10 mouse cellular contexts compared by ENCODE assay signal in the genomic region with DNA sequence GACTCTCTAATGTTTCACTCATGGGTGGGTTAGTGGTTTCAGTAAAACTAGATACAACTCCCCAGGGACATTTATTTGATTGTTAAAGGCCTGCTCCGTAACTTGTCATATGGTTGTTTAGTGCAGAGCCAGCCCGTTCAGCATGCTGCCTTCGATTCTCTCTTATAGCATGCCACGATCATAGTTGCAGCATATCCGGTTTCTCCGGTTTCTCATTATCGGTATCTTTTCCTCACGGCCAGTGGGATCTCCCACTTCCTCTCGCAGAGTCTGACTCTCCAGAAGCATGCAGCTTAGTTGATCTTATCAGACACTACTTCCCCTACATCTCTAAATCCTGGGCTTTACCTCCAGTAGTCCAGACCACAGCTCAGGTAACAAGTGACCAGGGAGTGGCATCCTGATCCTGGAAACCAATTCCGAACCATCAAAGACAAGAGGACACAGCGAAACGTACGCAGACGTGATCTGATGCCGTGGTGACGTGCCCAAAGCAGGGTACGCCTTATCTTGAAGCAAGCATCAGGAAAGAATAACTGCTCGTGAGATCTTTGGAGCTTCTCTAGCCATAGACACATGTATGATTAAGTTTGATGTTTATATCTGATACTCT.
DNase-seq lines count a peak whose midpoint lies in the region; ATAC-seq lines count a peak whose summit lies in the region.
"Had no signal": no experiment of that assay in that cellular context is flagged by ENCODE, and none has a peak within 500 bp of the region (broad histone marks: within the 10 kb centered on the region; RNA-seq: fewer than 3 reads in every experiment).

No protein-coding gene starts in this region.

- no peaks in the 10 kb centered on the region for H3K36me3 ChIP-seq in heart, embryonic 14.5 days (ENCODE audit: control insufficient read depth, insufficient read depth, low read length)
- no peaks in the 10 kb centered on the region for H3K36me3 ChIP-seq in liver, embryonic 15.5 days (replicated peaks)
- no peaks in the 10 kb centered on the region for H3K36me3 ChIP-seq in stomach, embryonic 16.5 days (ENCODE audit: control insufficient read depth, insufficient read depth, low read length)
- H3K36me3 ChIP-seq in forebrain, embryonic 14.5 days (ENCODE audit: control insufficient read depth, insufficient read depth, low read length) = no peaks in the 10 kb centered on the region
- H3K36me3 ChIP-seq: stomach, embryonic 15.5 days had no signal

- peaks cover 0 to 15% of the 10 kb centered on the region in 2 experiments; a peak in 2 of 4 replicates for H3K4me1 ChIP-seq in heart, embryonic 14.5 days (ENCODE audit: control insufficient read depth in 2 of 2, insufficient read depth in 2 of 2, low read length in 2 of 2)
- H3K4me1 ChIP-seq in liver, embryonic 15.5 days (replicated peaks) = peaks cover 25% of the 10 kb centered on the region
- peaks cover 26% of the 10 kb centered on the region for H3K4me1 ChIP-seq in stomach, embryonic 16.5 days (ENCODE audit: control insufficient read depth, insufficient read depth, low read length)
- H3K4me1 ChIP-seq in forebrain, embryonic 14.5 days (ENCODE audit: control insufficient read depth, insufficient read depth, low read length) = 0 out of 2 replicates have a peak, but pooled peaks cover 2% of the 10 kb centered on the region

- H3K4me2 ChIP-seq in heart, embryonic 14.5 days (ENCODE audit: low read length) = peak overlapping the region; percentile 37
- H3K4me2 ChIP-seq in liver, embryonic 15.5 days = peak overlapping the region; percentile 29
- H3K4me2 ChIP-seq in stomach, embryonic 16.5 days (ENCODE audit: low read depth, low read length) = no peak overlapping the region
- H3K4me2 ChIP-seq in forebrain, embryonic 14.5 days (ENCODE audit: low read length) = no peak overlapping the region
- H3K4me2 ChIP-seq: stomach, embryonic 15.5 days had no signal

- WGBS in heart, embryonic 14.5 days = 57% methylated on average over 18 of the region's 18 CpGs
- WGBS in liver, embryonic 15.5 days (ENCODE audit: insufficient replicate concordance) = 14% methylated on average over 18 of the region's 18 CpGs
- 61% methylated on average over 18 of the region's 18 CpGs for WGBS in stomach, embryonic 16.5 days
- 90% methylated on average over 18 of the region's 18 CpGs for whole genome bisulfite sequencing in forebrain, embryonic 14.5 days

- DNase-seq in heart, adult 9 months (ENCODE audit: low spot score in 2 of 2) = no peak
- DNase-seq in thymus, postnatal 0 days (ENCODE audit: low spot score) = peak; percentile 44
- DNase-seq in thymus, postnatal 36 days = no peak
- no peak for DNase-seq in forebrain, embryonic 14.5 days (ENCODE audit: low spot score)
- no peak for DNase-seq in right cerebral cortex, postnatal 25 days
- DNase-seq: kidney, postnatal 10 days had no signal

- no peak overlapping the region for H3K4me3 ChIP-seq in heart, embryonic 14.5 days (ENCODE audit: control insufficient read depth in 1 of 2, insufficient read depth in 1 of 2, low read depth in 1 of 2, low read length in 2 of 2)
- H3K4me3 ChIP-seq in liver, embryonic 15.5 days (replicated peaks) = no peak overlapping the region
- no peak overlapping the region for H3K4me3 ChIP-seq in stomach, embryonic 16.5 days (replicated peaks; ENCODE audit: low read length)
- no peak overlapping the region for H3K4me3 ChIP-seq in forebrain, embryonic 14.5 days (ENCODE audit: low read depth, low read length)
- H3K4me3 ChIP-seq: stomach, embryonic 15.5 days had no signal

- peak overlapping the region; percentile 44 to 51; a peak in 2 of 4 replicates for H3K27ac ChIP-seq in heart, embryonic 14.5 days (replicated peaks in 1 of 2; ENCODE audit: control insufficient read depth in 1 of 2, insufficient read depth in 1 of 2, low read depth in 2 of 2, low read length in 2 of 2)
- H3K27ac ChIP-seq in liver, embryonic 15.5 days (replicated peaks) = 0 out of 2 replicates have a peak overlapping the region, but pooled peaks have one; percentile 10
- peak overlapping the region; percentile 30; the same call in 1 of the 2 replicates for H3K27ac ChIP-seq in stomach, embryonic 16.5 days (ENCODE audit: low read length)
- no peak overlapping the region for H3K27ac ChIP-seq in forebrain, embryonic 14.5 days (ENCODE audit: low read depth, low read length)
- H3K27ac ChIP-seq: stomach, embryonic 15.5 days had no signal

- H3K27me3 ChIP-seq in heart, embryonic 14.5 days (ENCODE audit: control insufficient read depth, insufficient read depth, low read length) = no peaks in the 10 kb centered on the region
- H3K27me3 ChIP-seq in liver, embryonic 15.5 days = no peaks in the 10 kb centered on the region
- no peaks in the 10 kb centered on the region for H3K27me3 ChIP-seq in stomach, embryonic 16.5 days (ENCODE audit: control insufficient read depth, insufficient read depth, low read length)
- H3K27me3 ChIP-seq in forebrain, embryonic 14.5 days (replicated peaks; ENCODE audit: control insufficient read depth, insufficient read depth, low read length) = no peaks in the 10 kb centered on the region
- H3K27me3 ChIP-seq: stomach, embryonic 15.5 days had no signal

- H3K9me3 ChIP-seq in heart, embryonic 14.5 days (ENCODE audit: control insufficient read depth, low read length) = no peaks in the 10 kb centered on the region
- H3K9me3 ChIP-seq in liver, embryonic 15.5 days (replicated peaks) = no peaks in the 10 kb centered on the region
- no peaks in the 10 kb centered on the region for H3K9me3 ChIP-seq in stomach, embryonic 16.5 days (replicated peaks; ENCODE audit: control insufficient read depth, low read length)
- no peaks in the 10 kb centered on the region for H3K9me3 ChIP-seq in forebrain, embryonic 14.5 days (replicated peaks; ENCODE audit: control insufficient read depth, low read length)
- H3K9me3 ChIP-seq: stomach, embryonic 15.5 days had no signal

- H3K9ac ChIP-seq in heart, embryonic 14.5 days (ENCODE audit: low read length) = no peak overlapping the region
- H3K9ac ChIP-seq in liver, embryonic 15.5 days = no peak overlapping the region
- H3K9ac ChIP-seq in stomach, embryonic 16.5 days (ENCODE audit: low read length) = no peak overlapping the region
- H3K9ac ChIP-seq in forebrain, embryonic 14.5 days (ENCODE audit: low read length) = no peak overlapping the region
- H3K9ac ChIP-seq: stomach, embryonic 15.5 days had no signal

- peak; percentile 11; the same call in 1 of the 2 replicates for ATAC-seq in heart, embryonic 14.5 days (ENCODE audit: insufficient number of reproducible peaks, insufficient read depth, low FRiP score, low read depth)
- ATAC-seq in liver, embryonic 15.5 days (ENCODE audit: insufficient read depth) = no peak; the same call in 1 of the 2 replicates
- no peak for ATAC-seq in stomach, embryonic 16.5 days (ENCODE audit: insufficient read depth, low FRiP score)
- ATAC-seq in forebrain, embryonic 14.5 days = no peak

Comparison
In these comparisons a context has a peak if more than half of its experiments do, and no peak if none do; other contexts are left out.
1. H3K4me2 ChIP-seq: peak in heart, embryonic 14.5 days (single experiment) and liver, embryonic 15.5 days (single experiment); none in stomach, embryonic 16.5 days (single experiment) and forebrain, embryonic 14.5 days (single experiment).